Mouse (Mus musculus) layer of hippocampus, adult 9-11 months (tissue): ENCODE results near the gene 1700102P08Rik.

Experiments used
- DNase-seq: peaks from one replicate; pipeline ENCODE4 v3.0.0; 2022

The 1700102P08Rik gene

GRCm38 (mm10) chr9:108412221-108412620 is 19.6 kb downstream of the 1700102P08Rik start:
- DNase-seq, result no peak

GRCm38 (mm10) chr9:108428384-108428783 is 35.8 kb downstream of the 1700102P08Rik start, which contains the start of gene Ccdc36:
Ccdc36 (minus strand) TSS chr9:108428484.
- no peak for DNase-seq

- no peak for DNase-seq
Measured at GRCm38 (mm10) chr9:108431431-108432067, 38.9 kb downstream of the 1700102P08Rik start.

DNA sequence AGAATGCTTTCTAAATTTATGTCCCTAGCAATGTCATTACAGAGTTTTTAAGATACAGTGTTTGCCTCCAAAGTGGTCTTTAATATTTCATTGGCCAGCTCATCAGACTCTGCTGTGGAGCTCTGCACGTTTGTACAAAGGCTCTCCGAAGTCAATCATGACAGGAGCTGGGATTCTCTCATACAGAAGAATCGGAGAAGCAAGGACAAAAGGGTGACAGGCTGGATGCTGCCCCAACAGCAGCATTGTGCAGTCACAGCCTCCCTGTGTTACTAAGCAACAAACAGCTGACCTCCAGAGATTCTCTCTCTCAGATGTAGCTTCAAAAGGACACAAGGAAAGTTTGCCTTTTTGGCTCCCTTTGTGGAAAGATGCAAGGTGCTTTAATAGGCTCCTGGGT is 43.6 kb downstream of the 1700102P08Rik start, which contains the start of gene BC048562:
TSS of gene BC048562 (plus strand) at position 301 of the 400 bp plus-strand sequence.
- DNase-seq, result no peak

GRCm38 (mm10) chr9:108439176-108439575 is 46.6 kb downstream of the 1700102P08Rik start:
- DNase-seq, result peak; percentile 55

DNA sequence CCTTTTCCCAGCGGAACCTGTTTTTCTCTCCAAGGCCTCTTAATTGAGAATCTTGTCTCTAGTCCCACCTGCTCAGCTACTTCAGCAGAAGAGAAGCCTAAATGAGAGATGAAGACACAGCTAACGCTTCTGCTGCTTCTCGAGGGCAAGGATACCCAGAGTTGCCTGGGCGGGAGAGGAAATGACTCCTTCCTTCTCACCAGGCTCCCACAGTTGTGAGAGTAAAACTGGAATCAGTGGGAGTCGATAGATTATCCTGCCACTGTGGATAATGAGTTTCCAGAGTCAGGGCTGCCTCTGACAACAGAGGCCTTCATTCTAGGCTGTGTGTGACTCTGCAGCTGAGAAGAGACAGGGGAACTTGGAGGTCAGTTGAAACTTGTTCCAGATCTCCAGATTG is 47.9 kb downstream of the 1700102P08Rik start:
- DNase-seq, result no peak

GRCm38 (mm10) chr9:108441236-108441919 is 48.8 kb downstream of the 1700102P08Rik start:
- peak; percentile 82 for DNase-seq

- no peak for DNase-seq
Measured at GRCm38 (mm10) chr9:108445125-108445524, 52.5 kb downstream of the 1700102P08Rik start.

DNA sequence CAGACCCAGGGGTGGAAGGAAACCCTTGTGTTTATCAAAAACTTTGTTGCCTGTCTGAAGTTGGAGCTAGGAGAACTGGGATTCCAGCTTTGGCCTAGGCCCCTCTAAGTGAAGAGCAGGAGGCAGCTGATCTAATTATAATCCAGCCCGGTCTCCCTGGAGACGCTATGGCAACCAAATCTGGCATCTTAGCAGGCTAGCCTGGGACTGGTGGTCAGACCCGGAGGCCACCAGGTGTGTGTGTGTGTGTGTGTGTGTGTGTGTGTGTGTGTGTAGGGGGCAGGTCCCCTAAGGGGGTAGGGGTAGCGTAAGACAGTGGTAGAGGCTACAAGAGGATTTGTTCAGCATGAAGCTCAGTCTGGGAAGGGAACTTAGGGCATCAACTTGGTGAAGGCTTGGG is 57.3 kb downstream of the 1700102P08Rik start:
- peak; percentile 57 for DNase-seq

GRCm38 (mm10) chr9:108450292-108451169 is 57.9 kb downstream of the 1700102P08Rik start:
- DNase-seq, result peak; percentile 44

GRCm38 (mm10) chr9:108451170-108451493 is 58.5 kb downstream of the 1700102P08Rik start:
- no peak for DNase-seq

- DNase-seq, result no peak
Measured at GRCm38 (mm10) chr9:108451519-108452160, 59.0 kb downstream of the 1700102P08Rik start.

- DNase-seq, result peak; percentile 80
Measured at GRCm38 (mm10) chr9:108452291-108452906, 59.8 kb downstream of the 1700102P08Rik start.

- DNase-seq, result no peak
Measured at GRCm38 (mm10) chr9:108452911-108453310, 60.3 kb downstream of the 1700102P08Rik start.

DNA sequence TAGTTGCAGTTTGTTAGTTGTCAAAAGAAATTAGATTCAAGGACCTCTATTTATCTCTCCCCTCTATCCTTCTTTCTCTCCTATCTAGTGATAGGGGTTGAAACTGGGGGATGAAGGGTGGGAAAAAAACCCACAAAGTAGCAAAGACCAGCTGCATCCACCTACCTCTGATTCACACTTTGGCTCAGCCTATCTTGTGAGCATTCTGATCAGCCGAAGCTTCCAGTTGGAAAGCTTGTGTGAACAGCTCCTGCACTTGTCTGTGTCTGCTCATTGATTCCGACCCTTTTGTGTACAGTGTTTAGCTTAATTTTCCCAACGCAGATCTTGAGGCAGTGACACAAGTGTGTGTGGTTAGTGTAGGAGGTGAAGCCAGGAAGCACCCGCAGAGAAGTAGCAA is 60.9 kb downstream of the 1700102P08Rik start:
- DNase-seq, result peak; percentile 58

DNA sequence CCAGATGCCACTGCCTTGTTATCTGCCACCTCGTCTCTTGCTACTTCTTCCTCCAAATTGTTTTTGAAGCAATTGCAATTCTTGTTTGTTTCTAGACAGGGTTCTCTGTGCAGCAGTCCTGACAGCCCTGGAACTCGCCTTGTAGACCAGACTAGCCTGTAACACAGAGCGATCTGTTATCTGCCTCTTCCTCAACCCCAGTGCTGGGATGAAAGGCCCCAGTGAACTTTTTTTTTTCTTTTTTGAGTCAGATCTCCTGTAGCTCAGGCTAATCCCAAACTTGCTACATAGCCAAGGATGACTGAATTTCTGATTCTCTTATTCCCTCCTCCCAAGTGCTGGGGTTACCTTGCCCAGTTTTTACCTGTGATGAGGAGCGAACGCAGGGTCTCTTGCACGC is 61.8 kb downstream of the 1700102P08Rik start:
- DNase-seq, result no peak

GRCm38 (mm10) chr9:108455747-108456571 is 63.4 kb downstream of the 1700102P08Rik start:
- no peak for DNase-seq

DNA sequence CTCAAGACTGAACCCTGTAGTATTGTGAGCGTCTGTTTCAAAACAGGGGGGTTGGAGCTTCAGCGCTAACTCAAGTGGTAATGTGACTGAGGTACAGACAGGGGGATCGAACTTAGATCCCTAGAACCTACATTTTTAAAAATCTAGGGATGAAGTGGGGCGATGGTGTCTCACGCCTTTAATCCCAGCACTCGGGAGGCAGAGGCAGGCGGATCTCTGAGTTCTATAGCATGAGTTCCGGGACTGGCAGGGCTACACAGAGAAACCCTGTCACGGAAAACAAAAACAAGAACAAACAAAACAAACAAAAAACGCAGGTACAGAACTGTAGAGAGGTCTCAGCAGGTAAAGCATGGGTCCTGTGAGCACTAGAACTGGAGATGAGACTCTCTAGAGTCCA is 64.3 kb downstream of the 1700102P08Rik start:
- no peak for DNase-seq

DNA sequence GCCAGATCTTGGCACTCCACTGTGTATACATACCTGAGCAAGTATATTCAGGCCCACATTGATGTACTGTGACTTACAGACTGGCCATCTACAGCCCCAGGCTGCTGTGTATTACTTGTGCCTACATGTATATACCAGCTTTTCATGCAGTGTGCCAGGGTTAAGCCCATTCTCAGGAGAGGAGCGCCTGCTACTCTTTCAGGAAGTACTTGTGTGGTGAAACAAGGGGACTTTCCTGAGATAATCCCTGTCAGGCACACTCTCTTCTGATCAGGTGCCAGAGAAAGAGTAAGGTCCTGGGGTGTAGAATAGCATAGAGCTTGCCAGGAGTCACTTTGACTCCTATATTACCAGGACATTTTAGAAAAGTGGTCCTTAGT is 67.3 kb downstream of the 1700102P08Rik start:
- DNase-seq, result no peak
